Mouse (Mus musculus) heart, postnatal 0 days (tissue): Measurements from ENCODE around the gene Clec11a. TPM values are rescaled to one million over a fixed set of nuclear protein-coding genes. Genes with fewer than 3 reads are reported as not detected.

ENCODE experiments used
- ATAC-seq: fragments of 200-750 bp; cut with Nextera tagmentation; 2 replicates; pipeline ENCODE4 v1.8.0; 2017; ENCODE audit warnings: low read depth, moderate number of reproducible peaks, moderate library complexity; ENCODE audit not compliant: insufficient read depth
- DNase-seq: peaks from one replicate; pipeline ENCODE4 v3.0.0-alpha.2; 2016; ENCODE audit warnings: low spot score
- H3K27ac ChIP-seq: fragments of 300-500 bp; sonication (generic); 2 replicates; pipeline ENCODE4 v1.5.1; 2014; ENCODE audit warnings: low read depth, mild to moderate bottlenecking
- H3K27me3 ChIP-seq: fragments of 300-500 bp; sonication (generic); 2 replicates; pipeline ENCODE4 v1.6.1; 2014; ENCODE audit warnings: low read length, mixed read lengths; ENCODE audit not compliant: control insufficient read depth, insufficient read depth
- H3K36me3 ChIP-seq: fragments of 300-500 bp; sonication (generic); replicated peaks from 2 replicates; pipeline ENCODE4 v1.6.1; 2014; ENCODE audit warnings: low read length, mixed read lengths; ENCODE audit not compliant: control insufficient read depth, insufficient read depth
- H3K4me1 ChIP-seq: fragments of 300-500 bp; sonication (generic); 2 replicates; pipeline ENCODE4 v1.6.1; 2014; ENCODE audit warnings: antibody characterized with exemption; ENCODE audit not compliant: control insufficient read depth, insufficient read depth
- H3K4me2 ChIP-seq: fragments of 300-500 bp; sonication (generic); 2 replicates; pipeline ENCODE4 v1.6.1; 2014; ENCODE audit warnings: low read depth, mild to moderate bottlenecking, low read length, moderate library complexity
- H3K4me3 ChIP-seq: fragments of 300-500 bp; sonication (generic); 2 replicates; pipeline ENCODE4 v1.5.1; 2014; ENCODE audit warnings: low read depth, low read length
- H3K9ac ChIP-seq: fragments of 300-500 bp; sonication (generic); replicated peaks from 2 replicates; pipeline ENCODE4 v1.6.1; 2014; ENCODE audit warnings: low read depth, low read length, mixed read lengths
- H3K9me3 ChIP-seq: fragments of 300-500 bp; sonication (generic); replicated peaks from 2 replicates; pipeline ENCODE4 v1.6.1; 2016; ENCODE audit warnings: low read length; ENCODE audit not compliant: control insufficient read depth
- CTCF ChIP-seq: IDR thresholded peaks from 2 replicates; pipeline ENCODE4 v1.5.1; 2016; ENCODE audit warnings: antibody characterized with exemption, control low read depth, low read depth
- EP300 ChIP-seq: IDR thresholded peaks from 2 replicates; pipeline ENCODE4 v1.6.1; 2016; ENCODE audit warnings: antibody characterized with exemption, low read depth
- WGBS: fragments of 180-500 bp; shearing (Covaris S2); extraction: QIAGEN DNeasy Blood & Tissue Kit; methylation state at CpG from one replicate; pipeline ENCODE4 v1.1.7; 2014; 5-methylcytosine and 5-hydroxymethylcytosine counted together
- polyA plus RNA-seq: library from polyadenylated mRNA; unstranded; fragments of >200 nt; fragmentation: Nextera tagmentation; extraction: Ambion mirVana; gene quantifications from 2 replicates; pipeline ENCODE4 v1.2.1, GENCODE M21; 2015
- total RNA-seq: library from RNA; depleted of rRNA; stranded (reverse); fragments of >200 nt; gene quantifications from 2 replicates; pipeline ENCODE4 v1.2.3, GENCODE M21; 2014; ENCODE audit warnings: low replicate concordance

Clec11a gene
- total and polyA plus RNA-seq, 2 experiments from 2014 or later = 1.00 to 1.4 TPM

GRCm38 (mm10) chr7:44341714-44342113 is 35.0 kb upstream of the Clec11a start:
- Histone ChIP-seq H3K4me3 (no peak overlapping the region), H3K4me2 (no peak overlapping the region), H3K27me3 (peaks cover 40% of the 10 kb centered on the region), H3K9me3 (no peaks in the 10 kb centered on the region), H3K9ac (no peak overlapping the region), H3K4me1 (no peaks in the 10 kb centered on the region), H3K36me3 (no peaks in the 10 kb centered on the region), H3K27ac (no peak overlapping the region)
- WGBS = 58% methylated on average over 5 of the region's 5 CpGs
- ATAC-seq (no peak), DNase-seq (no peak)
- TF ChIP-seq EP300 = no peak
- TF ChIP-seq CTCF = no peak

GRCm38 (mm10) chr7:44341119-44341518 is 34.4 kb upstream of the Clec11a start:
- Histone ChIP-seq H3K27me3 (peaks cover 46% of the 10 kb centered on the region), H3K4me1 (no peaks in the 10 kb centered on the region)
- 52% methylated on average over 10 of the region's 10 CpGs for WGBS

GRCm38 (mm10) chr7:44340226-44340625 is 33.5 kb upstream of the Clec11a start:
- Histone ChIP-seq H3K27ac (no peak overlapping the region), H3K4me2 (no peak overlapping the region), H3K4me3 (no peak overlapping the region), H3K36me3 (no peaks in the 10 kb centered on the region), H3K9me3 (no peaks in the 10 kb centered on the region), H3K4me1 (no peaks in the 10 kb centered on the region), H3K27me3 (peaks cover 55% of the 10 kb centered on the region), H3K9ac (no peak overlapping the region)
- ATAC-seq (no peak), DNase-seq (no peak)
- TF ChIP-seq CTCF = no peak
- TF ChIP-seq EP300 = no peak
- 48% methylated on average over 6 of the region's 6 CpGs for WGBS

More at GRCm38 (mm10) chr7:44341119-44341518, 34.4 kb upstream of the Clec11a start:
- ATAC-seq = no peak
- no peak overlapping the region for H3K4me2 ChIP-seq
- no peak overlapping the region for H3K9ac ChIP-seq
- H3K9me3 ChIP-seq = no peaks in the 10 kb centered on the region
- no peak overlapping the region for H3K27ac ChIP-seq
- DNase-seq = no peak
- no peak overlapping the region for H3K4me3 ChIP-seq
- H3K36me3 ChIP-seq = no peaks in the 10 kb centered on the region
- no peak for TF ChIP-seq CTCF
- no peak for TF ChIP-seq EP300

- Histone ChIP-seq H3K4me2 (no peak overlapping the region), H3K27me3 (peaks cover 69% of the 10 kb centered on the region), H3K4me3 (no peak overlapping the region), H3K4me1 (no peaks in the 10 kb centered on the region), H3K36me3 (no peaks in the 10 kb centered on the region), H3K9ac (no peak overlapping the region), H3K27ac (no peak overlapping the region), H3K9me3 (no peaks in the 10 kb centered on the region)
- TF ChIP-seq CTCF (no peak), EP300 (no peak)
- no peak for ATAC-seq
- 5% methylated on average over 32 of the region's 32 CpGs for WGBS
- DNase-seq = no peak
These were observed 30.6 kb upstream of the Clec11a start for GRCm38 (mm10) chr7:44337121-44337849.

- 3% methylated on average over 35 of the region's 54 CpGs for WGBS
- Histone ChIP-seq H3K27me3 (peaks cover 71% of the 10 kb centered on the region), H3K9me3 (no peaks in the 10 kb centered on the region), H3K9ac (no peak overlapping the region), H3K4me2 (peak overlapping the region; percentile 50), H3K4me1 (no peaks in the 10 kb centered on the region), H3K27ac (no peak overlapping the region), H3K36me3 (no peaks in the 10 kb centered on the region), H3K4me3 (peak overlapping the region; percentile 28)
- ATAC-seq (no peak; the same call in 1 of the 2 replicates), DNase-seq (no peak)
- no peak for TF ChIP-seq EP300
These were observed 29.6 kb upstream of the Clec11a start for GRCm38 (mm10) chr7:44336046-44337021.
